Mouse (Mus musculus) megakaryocyte, embryonic 14.5 days (primary cell): ENCODE results near the gene Zfp420. TPM values are rescaled to one million over a fixed set of nuclear protein-coding genes. Genes with fewer than 3 reads are reported as not detected.

Source experiments
- H3K27me3 ChIP-seq: replicated peaks from 2 replicates; pipeline ENCODE3; 2012; ENCODE audit warnings: inconsistent platforms
- H3K36me3 ChIP-seq: replicated peaks from 2 replicates; pipeline ENCODE3; 2012; ENCODE audit warnings: low read length, inconsistent platforms, mixed read lengths
- H3K4me1 ChIP-seq: 2 replicates; pipeline ENCODE4 v1.6.1; 2012; ENCODE audit warnings: inconsistent platforms
- H3K4me3 ChIP-seq: replicated peaks from 2 replicates; pipeline ENCODE3; 2012; ENCODE audit warnings: moderate library complexity, mild to moderate bottlenecking, inconsistent platforms
- H3K9me3 ChIP-seq: 2 replicates; pipeline ENCODE4 v1.6.1; 2012; ENCODE audit warnings: inconsistent platforms
- FLI1 ChIP-seq: IDR thresholded peaks from 2 replicates; pipeline ENCODE4 v1.6.1; 2012; ENCODE audit warnings: low read length, inconsistent platforms, mixed read lengths
- GATA1 ChIP-seq: IDR thresholded peaks from 3 replicates; pipeline ENCODE4 v1.6.1; 2012; ENCODE audit warnings: mixed read lengths, low read length, inconsistent platforms, borderline replicate concordance
- polyA plus RNA-seq: library from polyadenylated mRNA; stranded (reverse); fragments of >175 nt; gene quantifications from 2 replicates; pipeline ENCODE4 v1.2.3, GENCODE M21; 2012; ENCODE audit warnings: low replicate concordance; ENCODE audit not compliant: insufficient read depth

The Zfp420 gene
- polyA plus RNA-seq, 1 experiment, result not detected

GRCm38 (mm10) chr7:29918062-29918453 is 58.3 kb downstream of the Zfp420 start:
- Histone ChIP-seq H3K4me3 (no peak overlapping the region), H3K27me3 (no peaks in the 10 kb centered on the region), H3K4me1 (no peaks in the 10 kb centered on the region), H3K36me3 (peaks cover 36% of the 10 kb centered on the region), H3K9me3 (peaks cover 53% of the 10 kb centered on the region)
- TF ChIP-seq GATA1 (no peak), FLI1 (no peak)

- Histone ChIP-seq H3K9me3 (peaks cover 52% of the 10 kb centered on the region), H3K36me3 (peaks cover 19% of the 10 kb centered on the region), H3K27me3 (no peaks in the 10 kb centered on the region), H3K4me1 (no peaks in the 10 kb centered on the region), H3K4me3 (no peak overlapping the region)
- no peak for TF ChIP-seq FLI1
- TF ChIP-seq GATA1, result no peak
Measured at GRCm38 (mm10) chr7:29921439-29922093, 61.8 kb downstream of the Zfp420 start.

- Histone ChIP-seq H3K27me3 (no peaks in the 10 kb centered on the region), H3K4me3 (no peak overlapping the region), H3K9me3 (peaks cover 44% of the 10 kb centered on the region), H3K4me1 (no peaks in the 10 kb centered on the region), H3K36me3 (peaks cover 12% of the 10 kb centered on the region)
- TF ChIP-seq GATA1 (no peak), FLI1 (no peak)
Measured at GRCm38 (mm10) chr7:29922780-29923179, 63.0 kb downstream of the Zfp420 start.

Other genes with a start within 250 kb of the Zfp420 start
- gene Catsperg2, start 132.9 kb upstream of the Zfp420 start, polyA plus RNA-seq, result not detected in 2 replicates
- gene Zfp84, start 91.4 kb upstream of the Zfp420 start, polyA plus RNA-seq, result 0.93 TPM in 1 of 2 replicates, not detected in the other
- gene Zfp30, start 76.0 kb upstream of the Zfp420 start, polyA plus RNA-seq, result 0.37 TPM in 1 of 2 replicates, not detected in the other
- 0.62 TPM in 1 of 2 replicates, not detected in the other for gene Zfp790, start 43.9 kb upstream of the Zfp420 start, polyA plus RNA-seq
- gene Zfp940, start 6.3 kb upstream of the Zfp420 start, polyA plus RNA-seq, result 0.64 TPM in 1 of 2 replicates, not detected in the other
- 0.04 TPM in 1 of 2 replicates, not detected in the other for gene Zfp27, start 46.6 kb downstream of the Zfp420 start, polyA plus RNA-seq
- not detected in 2 replicates for gene Zfp383, start 48.2 kb downstream of the Zfp420 start, polyA plus RNA-seq
- gene Zfp74, start 94.1 kb downstream of the Zfp420 start, polyA plus RNA-seq, result 1.2 TPM in 1 of 2 replicates, not detected in the other
- 0.43 and 0.93 TPM in 2 replicates for gene Zfp568, start 124.0 kb downstream of the Zfp420 start, polyA plus RNA-seq
- gene Zfp14, start 191.4 kb downstream of the Zfp420 start, polyA plus RNA-seq, result not detected in 2 replicates
- gene Zfp82, start 212.9 kb downstream of the Zfp420 start, polyA plus RNA-seq, result 0.21 TPM in 1 of 2 replicates, not detected in the other
- gene Gm26920, start 230.4 kb downstream of the Zfp420 start, polyA plus RNA-seq, result not detected in 2 replicates
- 0.37 TPM in 1 of 2 replicates, not detected in the other for gene Zfp566, start 230.5 kb downstream of the Zfp420 start, polyA plus RNA-seq
- 0.26 TPM in 1 of 2 replicates, not detected in the other for gene Zfp260, start 234.8 kb downstream of the Zfp420 start, polyA plus RNA-seq